Mouse (Mus musculus) MEL (cell line): ENCODE results near the gene Serinc5.
A peak's percentile ranks its signal among the peaks of the same experiment; 100 is the strongest.

Experiments used
- CHD2 ChIP-seq: IDR thresholded peaks from 2 replicates; pipeline ENCODE4 v1.6.1; 2011; ENCODE audit warnings: low read length, improper control_type of control experiment
- CTCF ChIP-seq, 3 experiments: IDR thresholded peaks in 2 of 3; conservative IDR thresholded peaks in 1 of 3; 2 replicates each; pipeline ENCODE4 v1.5.1; 2011 to 2012; ENCODE audit warnings: low read length in 3 of 3, low read depth in 2 of 3, mild to moderate bottlenecking in 2 of 3, improper control_type of control experiment in 1 of 3, inconsistent platforms in 1 of 3, mixed read lengths in 1 of 3, moderate library complexity in 1 of 3; ENCODE audit not compliant: control insufficient read depth in 1 of 3, insufficient read depth in 1 of 3, poor library complexity in 1 of 3, severe bottlenecking in 1 of 3
- KAT2A ChIP-seq: conservative IDR thresholded peaks from 2 replicates; pipeline ENCODE4 v1.6.1; 2012; ENCODE audit warnings: low read depth, low read length, improper control_type of control experiment, inconsistent platforms
- SMC3 ChIP-seq: IDR thresholded peaks from 2 replicates; pipeline ENCODE4 v1.6.1; 2011; ENCODE audit warnings: low read depth, low read length, improper control_type of control experiment

GRCm38 (mm10) chr13:92750976-92751518 is 140.2 kb downstream of the Serinc5 start:
- no peak for TF ChIP-seq KAT2A
- peak; percentile 84 for TF ChIP-seq SMC3
- TF ChIP-seq CTCF (IDR thresholded peaks at IDR 0.05 in 2 of 3, conservative IDR thresholded peaks at IDR 0.05 in 1 of 3; ENCODE audit: control insufficient read depth in 1 of 3, insufficient read depth in 1 of 3, low read depth in 2 of 3, low read length in 3 of 3, poor library complexity in 1 of 3, severe bottlenecking in 1 of 3): peak; percentile 64 to 92 (median 77)
- TF ChIP-seq CHD2: no peak
